Mouse (Mus musculus) neural tube, embryonic 14.5 days (tissue): ENCODE data around the gene Mybpc2. TPM values are rescaled to one million over a fixed set of nuclear protein-coding genes. Genes with fewer than 3 reads are reported as not detected.

Source experiments
- ATAC-seq: fragments of 200-750 bp; cut with Nextera tagmentation; 2 replicates; pipeline ENCODE4 v1.8.0; 2017; ENCODE audit warnings: low read depth, mild to moderate bottlenecking, moderate TSS enrichment, moderate library complexity
- H3K27ac ChIP-seq: fragments of 300-500 bp; sonication (generic); 2 replicates; pipeline ENCODE4 v1.5.1; 2014; ENCODE audit warnings: low read depth, mild to moderate bottlenecking, control low read depth, low read length, moderate library complexity, mixed read lengths
- H3K27me3 ChIP-seq: fragments of 300-500 bp; sonication (generic); 2 replicates; pipeline ENCODE4 v1.6.1; 2014; ENCODE audit warnings: low read length; ENCODE audit not compliant: control insufficient read depth, insufficient read depth
- H3K36me3 ChIP-seq: fragments of 300-500 bp; sonication (generic); 2 replicates; pipeline ENCODE4 v1.6.1; 2014; ENCODE audit warnings: low read length, mixed read lengths; ENCODE audit not compliant: control insufficient read depth, insufficient read depth
- H3K4me1 ChIP-seq: fragments of 300-500 bp; sonication (generic); 2 replicates; pipeline ENCODE4 v1.6.1; 2014; ENCODE audit warnings: low read length; ENCODE audit not compliant: control insufficient read depth, insufficient read depth
- H3K4me2 ChIP-seq: fragments of 300-500 bp; sonication (generic); 2 replicates; pipeline ENCODE4 v1.6.1; 2014; ENCODE audit warnings: mild to moderate bottlenecking, low read depth, low read length, control low read depth
- H3K4me3 ChIP-seq: fragments of 300-500 bp; sonication (generic); 2 replicates; pipeline ENCODE4 v1.5.1; 2014; ENCODE audit warnings: low read depth, low read length, control low read depth, mixed read lengths
- H3K9ac ChIP-seq: fragments of 300-500 bp; sonication (generic); replicated peaks from 2 replicates; pipeline ENCODE4 v1.6.1; 2014; ENCODE audit warnings: low read depth, mild to moderate bottlenecking, control low read depth, low read length, mixed read lengths
- H3K9me3 ChIP-seq: fragments of 300-500 bp; sonication (generic); 2 replicates; pipeline ENCODE4 v1.6.1; 2016; ENCODE audit warnings: low read length; ENCODE audit not compliant: control insufficient read depth
- WGBS: fragments of 180-500 bp; shearing (Covaris S2); extraction: QIAGEN DNeasy Blood & Tissue Kit; methylation state at CpG from one replicate; pipeline ENCODE4 v1.1.7; 2014; 5-methylcytosine and 5-hydroxymethylcytosine counted together
- polyA plus RNA-seq: library from polyadenylated mRNA; unstranded; fragments of >200 nt; fragmentation: Nextera tagmentation; extraction: Ambion mirVana; gene quantifications from 2 replicates; pipeline ENCODE4 v1.2.1, GENCODE M21; 2014

Mybpc2 gene
- polyA plus RNA-seq, 1 experiment from 2014 or later, result 0.07 TPM

DNA sequence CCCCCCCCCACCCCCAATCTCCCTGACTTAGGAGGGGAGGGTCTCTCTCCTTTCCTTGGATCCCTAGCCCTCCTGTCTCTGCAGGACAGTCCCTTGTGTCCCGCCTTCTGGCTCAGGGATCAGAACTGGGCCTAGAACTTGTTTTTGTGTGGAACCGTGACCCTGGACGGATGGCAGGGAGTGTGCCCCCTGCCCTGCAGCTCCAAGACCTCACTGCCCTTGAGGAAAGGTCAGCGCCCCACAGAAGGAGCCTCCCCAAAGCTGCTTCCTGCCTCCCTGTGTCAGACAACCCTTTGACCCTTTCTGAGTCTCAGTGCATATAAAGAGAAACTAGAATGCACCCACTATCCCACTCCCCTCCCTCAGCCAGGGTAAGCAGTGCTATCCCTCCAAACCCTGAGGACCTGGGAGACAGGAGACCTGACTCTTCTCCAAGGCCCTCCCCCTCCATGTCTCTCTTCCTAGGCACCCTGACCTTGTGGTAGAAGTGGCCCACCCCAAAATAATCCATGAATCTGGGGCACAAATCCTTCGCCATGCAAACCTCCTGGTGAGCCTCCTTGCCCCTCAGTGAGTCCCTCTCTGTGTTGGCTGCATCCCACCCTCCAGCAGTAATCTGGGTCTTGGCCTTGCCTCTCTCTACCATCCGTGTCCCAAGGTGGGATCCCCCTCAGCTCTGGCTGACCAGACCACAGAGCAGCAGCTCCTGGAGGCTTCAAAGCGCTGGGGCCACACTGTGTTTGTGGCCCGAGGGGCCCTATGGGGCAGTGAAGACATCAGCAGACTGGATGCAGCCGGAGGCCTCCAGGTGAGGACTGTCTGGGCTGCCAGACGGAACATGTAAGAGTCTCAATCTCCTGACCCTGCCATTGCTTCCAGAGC is 58.2 kb downstream of the Mybpc2 start:
- no peak for ATAC-seq
- 83% methylated on average over 10 of the region's 10 CpGs for WGBS
- H3K36me3 ChIP-seq, result peaks cover 29% of the 10 kb centered on the region
- H3K27ac ChIP-seq, result no peak overlapping the region; the same call in 1 of the 2 replicates
- H3K4me1 ChIP-seq, result peaks cover 28% of the 10 kb centered on the region
- no peak overlapping the region for H3K4me3 ChIP-seq
- H3K9ac ChIP-seq, result no peak overlapping the region
- no peak overlapping the region for H3K4me2 ChIP-seq
- no peaks in the 10 kb centered on the region for H3K27me3 ChIP-seq
- H3K9me3 ChIP-seq, result no peaks in the 10 kb centered on the region

DNA sequence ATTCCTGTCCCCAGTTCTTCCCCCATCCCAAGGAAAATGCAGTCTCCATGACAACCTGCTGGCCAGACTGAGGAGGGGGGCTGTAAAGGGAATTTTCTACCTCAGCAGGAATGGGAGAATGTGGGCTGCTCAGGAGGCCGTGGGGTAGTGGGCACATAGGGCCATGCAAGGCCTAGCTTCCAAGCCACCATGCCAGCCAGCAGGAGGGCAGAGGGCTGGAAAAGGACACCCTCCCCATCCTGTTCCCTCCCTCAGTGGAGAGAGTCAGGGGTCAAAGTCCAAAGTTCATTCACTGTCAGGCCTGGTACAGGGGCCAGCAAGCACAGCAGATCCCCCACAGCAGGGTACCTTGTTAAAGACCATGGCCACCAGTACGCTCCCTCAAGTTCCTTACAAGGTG is 59.3 kb downstream of the Mybpc2 start, which contains the start of gene Aspdh:
Aspdh (plus strand) TSS at position 281 of the 400 bp plus-strand sequence.
- WGBS, result 53% methylated on average over 2 of the region's 2 CpGs
- H3K27ac ChIP-seq, result peak within 1 kb of the TSS; percentile 60
- H3K4me1 ChIP-seq, result peaks cover 28% of the 10 kb centered on the region
- no peak within 1 kb of the TSS for H3K4me3 ChIP-seq
- H3K36me3 ChIP-seq, result peaks cover 40% of the 10 kb centered on the region
- H3K9ac ChIP-seq, result no peak within 1 kb of the TSS
- no peak for ATAC-seq
- H3K27me3 ChIP-seq, result no peaks in the 10 kb centered on the region
- H3K9me3 ChIP-seq, result no peaks in the 10 kb centered on the region
- H3K4me2 ChIP-seq, result no peak within 1 kb of the TSS

GRCm38 (mm10) chr7:44464511-44464910 is 59.9 kb downstream of the Mybpc2 start:
- Histone ChIP-seq H3K27ac (peak overlapping the region; percentile 60; the same call in 1 of the 2 replicates), H3K9ac (no peak overlapping the region), H3K4me1 (peaks cover 28% of the 10 kb centered on the region), H3K27me3 (no peaks in the 10 kb centered on the region), H3K9me3 (no peaks in the 10 kb centered on the region), H3K4me2 (no peak overlapping the region), H3K36me3 (peaks cover 42% of the 10 kb centered on the region), H3K4me3 (no peak overlapping the region)
- 5% methylated on average over 4 of the region's 4 CpGs for WGBS
- no peak for ATAC-seq

DNA sequence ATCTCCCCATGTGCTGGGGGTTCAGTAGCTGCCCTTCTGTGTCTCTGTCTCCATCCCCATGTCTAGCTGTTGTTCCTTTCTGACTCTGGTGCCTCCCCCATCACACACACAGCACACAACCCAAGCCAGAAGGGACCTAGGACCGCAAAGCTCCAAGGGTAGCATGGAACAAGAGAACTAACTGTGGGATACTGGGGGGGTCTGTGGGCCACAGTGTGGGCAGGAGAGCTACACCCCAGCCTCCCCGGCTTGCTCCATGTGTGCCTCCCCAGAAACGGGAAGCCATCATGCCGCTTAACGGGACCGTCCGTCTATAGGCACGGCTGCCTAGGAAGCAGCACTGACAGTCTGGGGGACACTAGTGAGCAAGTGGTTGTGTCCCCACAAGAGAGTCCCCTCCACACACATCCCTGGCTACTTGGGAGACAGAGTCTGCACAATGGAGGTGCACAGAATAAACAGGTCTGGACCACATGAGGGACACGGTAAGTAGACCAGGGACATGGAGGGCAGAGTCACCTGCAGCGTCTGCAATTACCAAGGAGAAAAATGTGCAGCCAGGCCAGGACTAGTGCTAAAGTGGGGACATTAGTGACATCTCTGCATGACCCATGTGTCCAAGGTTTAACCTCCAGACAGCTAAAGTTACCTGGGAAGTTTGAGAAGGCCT is 60.8 kb downstream of the Mybpc2 start:
- H3K27me3 ChIP-seq, result no peaks in the 10 kb centered on the region
- H3K27ac ChIP-seq, result no peak overlapping the region
- 85% methylated on average over 10 of the region's 10 CpGs for WGBS
- peaks cover 42% of the 10 kb centered on the region for H3K36me3 ChIP-seq
- H3K4me1 ChIP-seq, result peaks cover 23% of the 10 kb centered on the region
- H3K4me2 ChIP-seq, result no peak overlapping the region
- no peak overlapping the region for H3K9ac ChIP-seq
- no peak for ATAC-seq
- no peaks in the 10 kb centered on the region for H3K9me3 ChIP-seq
- no peak overlapping the region for H3K4me3 ChIP-seq

DNA sequence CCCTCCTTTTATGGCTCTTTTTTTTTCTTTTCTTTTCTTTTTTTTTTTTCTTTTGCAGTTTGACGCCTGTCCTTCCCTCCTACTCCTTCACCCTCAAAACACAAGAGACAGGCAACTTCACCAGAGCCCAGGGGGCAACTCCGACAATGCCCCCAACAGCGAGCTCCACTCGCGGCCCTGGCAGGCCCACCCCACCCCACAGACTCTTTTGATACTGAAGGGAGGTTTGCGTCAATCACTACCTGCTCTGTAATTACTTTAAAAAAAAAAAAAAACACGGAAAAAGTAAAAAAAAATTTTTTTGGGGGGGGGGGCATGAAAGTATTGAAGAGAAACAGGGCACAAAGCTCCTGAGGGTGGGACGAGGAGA is 61.4 kb downstream of the Mybpc2 start:
- Histone ChIP-seq H3K4me2 (no peak overlapping the region), H3K27me3 (no peaks in the 10 kb centered on the region), H3K4me3 (no peak overlapping the region), H3K9me3 (no peaks in the 10 kb centered on the region), H3K27ac (no peak overlapping the region), H3K4me1 (peaks cover 17% of the 10 kb centered on the region), H3K36me3 (peaks cover 42% of the 10 kb centered on the region), H3K9ac (no peak overlapping the region)
- ATAC-seq, result no peak
- 37% methylated on average over 8 of the region's 8 CpGs for WGBS

DNA sequence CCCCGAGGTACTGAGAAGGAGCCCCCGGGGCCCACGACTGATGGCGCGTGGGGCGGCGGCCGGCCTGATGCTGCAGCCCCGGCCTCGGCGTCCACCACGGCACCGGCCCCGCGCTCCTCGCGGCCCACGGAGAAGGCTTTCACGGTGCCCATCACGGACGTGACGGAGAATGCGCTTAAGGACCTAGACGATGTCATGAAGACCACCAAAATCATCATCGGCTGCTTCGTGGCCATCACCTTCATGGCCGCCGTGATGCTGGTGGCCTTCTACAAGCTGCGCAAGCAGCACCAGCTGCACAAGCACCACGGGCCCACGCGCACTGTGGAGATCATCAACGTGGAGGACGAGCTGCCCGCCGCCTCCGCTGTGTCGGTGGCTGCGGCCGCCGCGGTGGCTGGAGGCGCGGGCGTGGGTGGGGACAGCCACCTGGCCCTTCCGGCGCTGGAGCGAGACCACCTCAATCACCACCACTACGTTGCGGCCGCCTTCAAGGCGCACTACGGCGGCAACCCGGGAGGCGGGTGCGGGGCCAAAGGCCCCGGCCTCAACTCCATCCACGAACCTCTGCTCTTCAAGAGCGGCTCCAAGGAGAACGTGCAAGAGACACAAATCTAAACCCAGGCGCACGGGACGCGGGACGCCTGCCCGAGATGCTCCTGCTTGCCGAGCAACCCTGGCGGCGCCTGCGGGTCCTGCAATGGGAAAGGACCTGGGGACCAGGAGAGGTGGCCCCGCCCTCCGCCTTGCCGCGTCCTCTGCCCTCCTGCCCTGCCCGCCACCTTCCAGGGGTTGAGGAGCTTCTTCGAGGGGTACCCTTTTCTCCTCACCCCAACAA is 62.0 kb downstream of the Mybpc2 start:
- WGBS, result 14% methylated on average over 71 of the region's 77 CpGs
- Histone ChIP-seq H3K4me2 (no peak overlapping the region), H3K4me1 (peaks cover 17% of the 10 kb centered on the region), H3K9ac (no peak overlapping the region), H3K36me3 (peaks cover 42% of the 10 kb centered on the region), H3K27ac (0 out of 2 replicates have a peak overlapping the region, but pooled peaks have one; percentile 5), H3K4me3 (no peak overlapping the region), H3K9me3 (no peaks in the 10 kb centered on the region), H3K27me3 (no peaks in the 10 kb centered on the region)
- no peak for ATAC-seq

GRCm38 (mm10) chr7:44461503-44462217 is 62.8 kb downstream of the Mybpc2 start:
- H3K9me3 ChIP-seq, result no peaks in the 10 kb centered on the region
- no peak overlapping the region for H3K9ac ChIP-seq
- H3K4me1 ChIP-seq, result peaks cover 17% of the 10 kb centered on the region
- no peaks in the 10 kb centered on the region for H3K27me3 ChIP-seq
- WGBS, result 56% methylated on average over 54 of the region's 57 CpGs
- H3K4me3 ChIP-seq, result no peak overlapping the region
- peaks cover 46% of the 10 kb centered on the region for H3K36me3 ChIP-seq
- no peak for ATAC-seq
- no peak overlapping the region for H3K27ac ChIP-seq
- H3K4me2 ChIP-seq, result no peak overlapping the region

DNA sequence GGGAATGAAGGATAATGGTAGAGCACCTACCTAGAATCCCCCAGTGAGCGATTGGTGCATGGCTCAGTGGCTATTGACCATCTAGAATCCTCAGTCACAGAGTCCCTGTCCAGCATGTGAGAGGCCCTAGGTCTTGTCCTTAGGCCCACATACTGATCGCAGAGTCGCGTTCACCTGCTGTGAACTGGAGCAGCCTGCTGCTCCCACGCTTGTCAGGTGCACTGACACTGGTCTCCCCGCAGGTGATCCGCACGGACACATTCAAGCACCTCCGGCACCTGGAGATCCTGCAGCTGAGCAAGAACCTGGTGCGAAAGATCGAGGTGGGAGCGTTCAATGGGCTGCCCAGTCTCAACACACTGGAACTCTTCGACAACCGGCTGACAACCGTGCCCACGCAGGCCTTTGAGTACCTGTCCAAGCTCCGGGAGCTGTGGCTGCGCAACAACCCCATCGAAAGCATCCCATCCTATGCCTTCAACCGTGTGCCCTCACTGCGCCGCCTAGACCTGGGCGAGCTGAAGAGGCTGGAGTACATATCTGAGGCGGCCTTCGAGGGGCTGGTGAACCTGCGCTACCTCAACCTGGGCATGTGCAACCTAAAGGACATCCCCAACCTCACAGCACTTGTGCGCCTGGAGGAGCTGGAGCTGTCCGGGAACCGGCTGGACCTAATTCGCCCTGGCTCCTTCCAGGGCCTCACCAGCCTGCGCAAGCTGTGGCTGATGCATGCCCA is 63.5 kb downstream of the Mybpc2 start:
- ATAC-seq, result no peak
- Histone ChIP-seq H3K27ac (no peak overlapping the region), H3K27me3 (no peaks in the 10 kb centered on the region), H3K36me3 (peaks cover 50% of the 10 kb centered on the region), H3K4me2 (no peak overlapping the region), H3K9me3 (no peaks in the 10 kb centered on the region), H3K4me3 (no peak overlapping the region), H3K9ac (no peak overlapping the region), H3K4me1 (peaks cover 17% of the 10 kb centered on the region)
- WGBS, result 70% methylated on average over 31 of the region's 31 CpGs
